Mouse (Mus musculus): ENCODE data around the gene Doc2a. TPM values are rescaled to one million over a fixed set of nuclear protein-coding genes. Genes with fewer than 3 reads are reported as not detected.

Gene Doc2a
- polyA plus RNA-seq, 1 experiment from 2014 or later: 0.10 TPM

Other genes with a start within 250 kb of the Doc2a start
- 14.9 to 47.0 TPM (median 32.4 TPM) in 3 replicates for gene Nupr1, start 216.6 kb upstream of the Doc2a start, polyA plus RNA-seq (2018)
- gene Sgf29, start 198.1 kb upstream of the Doc2a start, polyA plus RNA-seq (2018): 12.5 to 21.7 TPM (median 17.0 TPM) in 3 replicates
- 1.7 to 8.8 TPM (median 7.5 TPM) in 3 replicates for gene Sult1a1, start 171.0 kb upstream of the Doc2a start, polyA plus RNA-seq (2018)
- gene Bola2, start 152.0 kb upstream of the Doc2a start, polyA plus RNA-seq (2018): 39.1 to 134 TPM (median 42.4 TPM) in 3 replicates
- 4.2 to 7.9 TPM (median 4.8 TPM) in 3 replicates for gene Slx1b, start 151.6 kb upstream of the Doc2a start, polyA plus RNA-seq (2018)
- 69.4 to 223 TPM (median 209 TPM) in 3 replicates for gene Coro1a, start 139.6 kb upstream of the Doc2a start, polyA plus RNA-seq (2018)
- 129 to 232 TPM (median 188 TPM) in 3 replicates for gene Mapk3, start 87.8 kb upstream of the Doc2a start, polyA plus RNA-seq (2018)
- 1.9 to 3.3 TPM (median 2.6 TPM) in 3 replicates for gene Gdpd3, start 81.1 kb upstream of the Doc2a start, polyA plus RNA-seq (2018)
- 40.6 to 227 TPM (median 90.3 TPM) in 3 replicates for gene Ypel3, start 70.5 kb upstream of the Doc2a start, polyA plus RNA-seq (2018)
- gene Tbx6, start 65.9 kb upstream of the Doc2a start, polyA plus RNA-seq (2018): 0.19 to 0.25 TPM in 2 of 3 replicates, not detected in the other
- gene Ppp4c, start 54.9 kb upstream of the Doc2a start, polyA plus RNA-seq (2018): 62.0 to 139 TPM (median 129 TPM) in 3 replicates
- gene Fam57b, start 49.7 kb upstream of the Doc2a start, polyA plus RNA-seq (2018): 0.17 to 0.25 TPM in 2 of 3 replicates, not detected in the other
- gene 4930451I11Rik, start 15.8 kb upstream of the Doc2a start, polyA plus RNA-seq (2018): not detected in 3 replicates
- gene Hirip3, start 14.6 kb downstream of the Doc2a start, polyA plus RNA-seq (2018): 3.9 to 23.5 TPM (median 19.4 TPM) in 3 replicates
- 34.7 to 59.9 TPM (median 57.7 TPM) in 3 replicates for gene Ino80e, start 15.0 kb downstream of the Doc2a start, polyA plus RNA-seq (2018)
- gene Taok2, start 37.3 kb downstream of the Doc2a start, polyA plus RNA-seq (2018): 24.1 to 40.9 TPM (median 31.3 TPM) in 3 replicates
- 36.1 to 105 TPM (median 98.7 TPM) in 3 replicates for gene Tmem219, start 75.5 kb downstream of the Doc2a start, polyA plus RNA-seq (2018)
- 15.3 to 21.9 TPM (median 16.2 TPM) in 3 replicates for gene Kctd13, start 81.5 kb downstream of the Doc2a start, polyA plus RNA-seq (2018)
- gene Asphd1, start 102.2 kb downstream of the Doc2a start, polyA plus RNA-seq (2018): not detected in 3 replicates
- gene Sez6l2, start 103.1 kb downstream of the Doc2a start, polyA plus RNA-seq (2018): 0.33 to 1.4 TPM (median 1.1 TPM) in 3 replicates
- 71.8 to 111 TPM (median 94.8 TPM) in 3 replicates for gene Cdipt, start 128.5 kb downstream of the Doc2a start, polyA plus RNA-seq (2018)
- 1.3 to 3.9 TPM (median 1.7 TPM) in 3 replicates for gene Cdiptos, start 128.7 kb downstream of the Doc2a start, polyA plus RNA-seq (2018)
- gene Mvp, start 167.2 kb downstream of the Doc2a start, polyA plus RNA-seq (2018): 88.1 to 116 TPM (median 99.9 TPM) in 3 replicates
- 1.4 to 5.2 TPM in 2 of 3 replicates, not detected in the other for gene Pagr1b, start 169.1 kb downstream of the Doc2a start, polyA plus RNA-seq (2018)
- gene Pagr1a, start 169.9 kb downstream of the Doc2a start, polyA plus RNA-seq (2018): 1.1 to 15.9 TPM (median 13.4 TPM) in 3 replicates
- gene Gm42742, start 173.7 kb downstream of the Doc2a start, polyA plus RNA-seq (2018): 15.3 to 31.9 TPM (median 18.2 TPM) in 3 replicates
- not detected in 3 replicates for gene Prrt2, start 173.8 kb downstream of the Doc2a start, polyA plus RNA-seq (2018)
- 58.9 to 102 TPM (median 70.2 TPM) in 3 replicates for gene Maz, start 179.6 kb downstream of the Doc2a start, polyA plus RNA-seq (2018)
- gene Kif22, start 195.1 kb downstream of the Doc2a start, polyA plus RNA-seq (2018): 1.8 to 5.1 TPM (median 4.4 TPM) in 3 replicates
- gene Zg16, start 239.9 kb downstream of the Doc2a start, polyA plus RNA-seq (2018): not detected in 3 replicates
- gene AI467606, start 243.9 kb downstream of the Doc2a start, polyA plus RNA-seq (2018): 17.5 to 31.4 TPM (median 20.4 TPM) in 3 replicates